Mouse (Mus musculus): Measurements from ENCODE around the gene Rpl27. TPM values are rescaled to one million over a fixed set of nuclear protein-coding genes. Genes with fewer than 3 reads are reported as not detected.
"Not testable (repeated sequence)": the region's sequence is repeated elsewhere in the genome, so short reads cannot be mapped to it uniquely, and the experiment has no call there.

Gene Rpl27
- total RNA-seq (2021) (10 to 100 TPM; 34.0 to 75.2 TPM), polyA plus RNA-seq (2012; rRNA removed) (133 and 183 TPM in 2 replicates)
- long read RNA-seq, transcript Rpl27-201 (5 exons, 614 nt), result major isoform, 78 of 99 reads
- long read RNA-seq, transcript Rpl27-202 (4 exons, 732 nt), result minor isoform, 14 of 99 reads
- long read RNA-seq, partial matches to known transcripts, result 4 of 99 reads
- long read RNA-seq, other reads (novel, unspliced or antisense), result 3 of 99 reads

DNA sequence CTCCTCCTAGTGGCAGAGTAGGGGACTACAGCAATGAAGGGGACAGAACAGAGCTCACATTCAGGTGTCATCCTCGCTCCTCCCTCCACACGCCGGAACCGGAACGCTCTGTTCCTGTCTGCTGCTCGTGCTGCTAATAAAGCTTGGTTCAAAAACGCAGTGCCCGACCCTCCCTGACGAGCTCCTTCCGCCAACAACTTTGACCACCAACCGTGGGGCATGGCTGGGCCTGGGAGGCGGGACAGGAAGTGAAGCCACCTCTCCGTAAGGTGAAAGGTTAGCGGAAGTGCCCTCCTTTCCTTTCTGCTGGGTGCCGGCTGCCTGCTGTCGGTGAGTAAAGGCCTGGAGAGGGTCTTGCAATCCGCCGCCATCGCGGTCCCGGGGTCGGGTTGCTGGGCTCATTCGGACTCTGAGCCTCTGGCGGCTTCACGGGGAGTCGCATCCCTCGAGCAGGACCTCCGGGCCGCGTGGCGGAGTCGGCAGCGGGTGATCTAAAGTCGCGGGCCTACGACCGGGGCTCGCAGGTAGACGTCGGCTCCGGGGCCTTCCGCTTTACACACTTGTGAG lies at the start of gene Rpl27:
TSS of gene Rpl27 (plus strand) at position 172 of the 567 bp plus-strand sequence.
- DNase-seq, result peak; percentile 98

DNA sequence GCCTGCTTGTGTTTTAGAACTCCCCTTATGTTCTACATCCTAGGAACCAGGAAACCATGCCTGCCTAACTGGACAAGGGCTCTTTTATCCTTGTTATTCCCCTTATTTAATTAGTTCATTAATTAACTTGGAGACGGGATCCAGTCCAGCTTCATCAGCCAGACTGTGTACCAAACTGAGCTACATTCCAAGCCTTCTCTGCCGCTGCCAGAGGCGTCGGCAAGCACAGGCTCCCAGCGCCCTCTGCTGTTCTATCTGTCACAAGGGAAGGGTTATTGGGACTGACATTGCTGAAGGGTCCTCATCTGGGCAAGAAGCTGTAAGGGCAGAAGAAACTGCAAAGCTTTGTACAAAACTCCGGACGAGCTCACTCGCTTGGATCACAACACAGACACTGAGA lies 47.0 kb upstream of the Rpl27 start:
- peak; percentile 75 for DNase-seq

DNA sequence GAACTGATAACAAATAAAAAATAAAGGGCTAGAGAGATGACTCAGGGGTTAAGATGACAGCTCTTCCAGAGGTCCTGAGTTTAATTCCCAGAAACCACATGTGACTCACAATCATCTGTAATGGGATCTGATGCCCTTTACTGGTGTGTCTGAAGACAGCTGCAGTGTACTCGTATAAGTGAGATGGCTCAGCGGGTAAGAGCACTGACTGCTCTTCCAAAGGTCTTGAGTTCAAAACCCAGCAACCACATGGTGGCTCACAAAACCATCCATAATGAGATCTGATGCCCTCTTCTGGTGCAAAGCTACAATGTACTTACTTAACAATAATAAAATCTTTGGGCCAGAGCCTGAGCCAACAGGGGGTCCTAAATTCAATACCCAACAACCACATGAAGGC lies 26.8 kb upstream of the Rpl27 start:
- DNase-seq, result peak; percentile 44

DNA sequence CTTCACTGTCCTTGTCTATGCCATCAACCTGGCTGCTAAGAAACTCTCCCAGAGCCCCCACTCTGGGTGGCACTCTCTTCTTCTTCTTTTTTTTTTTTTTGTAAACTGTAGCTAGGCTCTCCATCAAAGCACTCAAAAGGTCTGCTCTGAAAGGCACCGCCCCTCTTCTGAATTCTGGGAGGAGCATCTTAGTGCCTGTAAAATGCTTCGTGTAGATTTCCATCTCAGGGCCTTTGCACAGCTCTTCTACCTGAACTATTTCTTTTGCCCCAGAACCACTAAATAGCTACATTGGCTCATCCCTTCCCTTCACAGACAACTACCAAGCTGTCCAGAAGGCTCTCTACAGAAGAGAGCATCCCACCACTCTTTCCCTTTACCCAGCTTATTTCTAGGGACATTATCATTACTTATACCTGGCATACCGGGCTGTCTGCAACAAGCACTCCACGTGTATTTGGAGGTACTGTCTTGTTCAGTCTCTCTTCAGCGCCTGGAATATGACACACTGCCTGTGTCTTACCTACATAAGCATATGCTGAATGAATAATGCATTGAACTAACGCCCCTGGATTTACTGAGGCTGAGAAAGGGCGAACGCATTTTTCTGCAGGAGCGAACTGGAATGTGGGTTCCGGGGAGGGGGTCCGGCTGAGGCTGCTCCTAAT lies 25.5 kb upstream of the Rpl27 start:
- no peak for DNase-seq

DNA sequence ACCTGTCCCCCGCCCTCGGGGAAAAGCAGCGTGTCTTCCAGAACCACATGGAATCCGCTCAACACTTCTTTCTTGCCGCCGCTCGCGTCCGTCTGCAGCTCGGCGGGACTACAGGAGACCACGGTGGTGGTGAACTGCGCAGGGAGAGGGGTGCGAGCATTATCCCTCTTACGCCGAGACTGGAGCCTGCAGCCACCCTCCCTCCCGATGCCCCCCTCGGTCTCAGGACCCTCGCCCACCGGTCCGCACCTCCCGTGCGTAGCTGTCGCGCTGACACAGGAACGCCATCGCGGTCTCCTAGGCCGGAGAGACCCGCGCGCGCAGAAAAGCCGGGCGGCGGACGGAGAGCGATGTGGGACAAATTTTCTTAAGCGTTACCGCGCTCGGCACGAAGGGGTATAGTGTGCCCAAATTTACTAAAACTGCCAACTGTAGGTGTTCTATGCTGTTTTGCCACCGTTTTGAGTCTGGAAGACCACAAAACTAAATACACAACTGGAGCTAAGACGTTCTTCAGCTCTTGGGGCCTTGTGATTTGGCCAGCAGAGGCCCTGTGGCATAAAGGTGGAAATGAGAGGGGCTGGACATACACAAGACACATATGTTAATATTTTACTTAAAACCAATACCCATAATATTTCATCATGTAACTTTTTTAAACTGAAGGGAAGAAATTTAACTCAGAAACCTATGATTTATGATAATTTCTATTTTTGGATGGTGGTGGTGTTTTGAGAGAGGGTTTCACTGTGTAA lies 24.8 kb upstream of the Rpl27 start, which contains the start of gene Aarsd1:
TSS of gene Aarsd1 (minus strand) at position 515 of the 755 bp plus-strand sequence.
- DNase-seq, result peak; percentile 93

DNA sequence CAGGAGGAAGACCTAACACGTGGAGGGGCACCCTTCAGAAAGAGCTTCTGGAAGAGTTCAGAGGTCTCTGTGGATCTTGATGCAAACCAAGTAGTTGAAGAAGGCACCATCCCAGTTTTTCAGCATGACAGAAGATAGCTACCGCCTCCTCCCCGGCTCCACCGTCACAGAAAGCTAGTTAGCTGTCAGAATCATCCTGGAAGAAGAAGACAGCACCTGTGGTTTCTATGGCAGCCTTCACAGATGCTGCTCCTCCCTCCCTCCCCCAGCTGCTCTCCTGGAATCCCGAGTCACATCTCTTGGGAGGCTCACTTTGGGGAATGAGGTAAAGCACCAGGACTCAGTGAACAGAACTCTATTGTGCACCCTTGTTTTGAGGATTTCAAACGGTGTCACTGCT lies 23.1 kb upstream of the Rpl27 start:
- DNase-seq, result no peak

DNA sequence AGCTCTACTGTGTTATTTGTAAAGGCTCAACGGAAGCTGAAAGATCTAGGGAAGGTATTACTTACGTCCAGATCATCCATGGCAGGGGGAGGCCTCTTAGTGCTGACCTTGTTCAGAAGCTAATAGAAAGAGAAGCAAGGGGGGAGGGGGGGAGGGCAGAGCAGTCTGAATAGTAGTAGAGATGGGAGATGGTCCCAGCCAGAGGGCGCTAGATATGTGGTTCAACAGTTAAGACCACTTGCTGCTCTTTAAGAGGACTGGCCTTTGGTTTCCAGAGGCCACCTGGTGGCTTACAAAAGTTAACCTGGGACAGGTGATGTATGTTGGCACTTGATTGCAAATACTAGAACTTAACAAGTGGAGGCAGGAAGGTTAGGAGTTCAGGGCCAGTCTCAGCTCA lies 22.5 kb upstream of the Rpl27 start:
- no peak for DNase-seq

DNA sequence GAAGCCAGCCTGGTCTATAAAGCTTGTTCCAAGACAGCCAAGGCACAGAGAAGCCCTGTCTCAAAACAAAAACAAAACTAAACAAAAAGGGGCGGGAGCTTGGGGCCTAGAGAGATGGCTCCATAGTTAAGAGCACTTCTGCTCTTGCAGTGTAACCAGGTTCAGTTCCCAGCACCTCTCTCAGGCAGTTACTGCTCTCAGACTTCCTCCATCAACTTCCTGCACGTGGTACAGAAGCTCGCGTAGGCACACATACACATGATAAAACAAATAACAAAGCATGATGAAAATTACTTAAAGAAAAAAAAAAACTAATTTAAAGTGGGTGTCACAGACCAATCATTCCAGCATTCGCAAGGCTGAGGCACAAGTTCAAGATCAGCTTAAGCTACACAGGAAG lies 21.9 kb upstream of the Rpl27 start:
- DNase-seq, result no peak

DNA sequence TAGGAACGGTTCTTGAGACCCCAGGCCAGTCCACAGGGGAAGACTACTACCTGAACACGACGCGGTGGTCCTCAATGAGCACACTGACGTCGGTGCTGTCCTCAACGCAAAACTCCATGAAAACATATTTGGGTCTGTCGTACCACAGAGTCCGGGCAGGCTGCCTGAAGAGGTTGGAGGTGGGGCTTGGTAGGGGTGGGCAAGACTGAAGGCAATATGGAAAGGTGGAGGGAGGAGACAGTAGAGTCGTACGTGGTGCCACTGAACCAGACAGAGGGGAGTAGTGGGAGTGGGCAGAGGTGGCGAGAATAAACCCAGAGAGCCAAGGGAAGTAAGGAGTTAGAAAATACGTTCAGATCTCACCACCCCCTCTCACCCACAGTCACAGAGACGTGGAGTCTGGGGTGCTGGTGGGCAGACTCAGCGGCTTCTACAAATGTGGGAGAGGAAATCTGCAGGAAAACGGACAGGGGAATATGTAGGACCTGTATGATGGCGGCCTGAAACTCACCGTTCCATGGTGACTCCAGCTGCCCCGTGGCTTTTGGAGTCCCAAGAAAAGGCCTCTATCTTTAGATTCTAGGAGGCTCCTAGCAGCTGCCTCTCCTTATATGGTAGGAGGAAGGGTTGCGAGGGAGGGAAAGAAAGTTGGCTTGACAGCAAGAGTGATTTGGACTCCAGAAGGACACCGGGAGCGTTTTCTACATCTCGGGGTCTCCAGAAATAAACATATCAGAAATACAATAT lies 17.8 kb upstream of the Rpl27 start, which contains the start of gene Gm27029:
TSS of gene Gm27029 (minus strand) at position 692 of the 747 bp plus-strand sequence.
- DNase-seq, result no peak

DNA sequence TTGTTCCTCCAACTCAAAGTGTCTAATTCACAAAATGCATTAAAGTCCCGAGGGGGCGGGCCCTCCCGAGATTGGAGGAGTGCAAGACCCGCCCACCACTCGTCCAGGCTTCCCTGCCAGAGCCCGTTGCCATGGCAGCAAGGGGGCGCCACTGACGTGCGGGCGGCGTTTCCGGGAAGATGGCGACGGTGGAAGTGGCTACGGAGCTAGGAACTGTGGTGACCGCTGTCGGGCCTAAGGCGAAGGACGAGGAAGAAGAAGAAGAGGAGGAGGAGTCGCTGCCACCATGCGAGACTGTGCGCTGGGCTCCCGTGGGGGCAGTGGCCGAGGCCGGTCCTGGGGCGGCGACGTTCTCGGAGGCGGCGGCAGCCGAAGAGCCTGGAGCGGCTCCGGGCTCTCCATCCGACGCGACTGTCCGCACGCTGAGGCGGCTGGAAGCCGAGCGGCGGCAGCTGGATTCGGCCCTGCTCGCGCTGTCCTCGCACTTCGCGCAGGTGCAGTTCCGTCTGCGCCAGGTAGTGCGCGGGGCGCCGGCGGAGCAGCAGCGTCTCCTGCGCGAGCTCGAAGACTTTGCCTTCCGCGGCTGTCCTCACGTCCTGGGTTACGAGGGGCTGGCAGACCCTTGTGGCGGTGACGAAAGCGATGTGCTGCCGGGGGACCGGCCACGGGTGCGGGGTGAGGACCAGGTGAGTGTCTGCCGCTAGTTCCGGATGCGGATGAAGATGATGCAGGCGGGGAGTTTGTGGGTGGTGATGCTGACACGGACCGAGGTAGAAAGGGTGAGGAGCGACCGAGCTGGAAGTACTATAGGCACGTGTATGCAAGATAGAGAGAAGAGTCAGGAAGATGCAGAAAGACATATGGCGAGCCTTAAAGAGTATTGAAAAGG lies 16.9 kb upstream of the Rpl27 start, which contains the start of the genes Rundc1 and Ptges3l:
TSS of gene Rundc1 (plus strand) at position 161 of the 889 bp plus-strand sequence.
TSS of gene Ptges3l (minus strand) at position 409 of the 889 bp plus-strand sequence.
- peak; percentile 98 for DNase-seq

DNA sequence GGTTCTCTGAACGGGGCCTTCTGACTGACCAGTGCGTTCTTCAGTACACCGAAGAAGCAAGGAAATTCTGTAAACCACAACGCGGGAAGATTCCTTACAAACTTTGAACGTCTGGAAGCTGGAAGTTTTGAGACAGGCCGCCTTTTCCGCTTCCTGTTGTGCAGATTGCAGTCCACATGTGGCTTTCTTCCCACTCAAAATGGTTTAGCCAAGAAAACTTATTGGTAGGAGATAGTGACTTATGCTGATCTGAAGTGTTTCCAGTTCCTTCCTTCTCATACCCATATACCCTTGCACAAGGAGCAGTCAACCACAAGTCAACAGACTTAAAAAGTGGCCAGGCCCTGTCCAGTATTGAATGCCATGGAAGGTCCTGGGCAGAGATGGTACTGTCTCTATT lies 15.9 kb upstream of the Rpl27 start:
- DNase-seq, result no peak

DNA sequence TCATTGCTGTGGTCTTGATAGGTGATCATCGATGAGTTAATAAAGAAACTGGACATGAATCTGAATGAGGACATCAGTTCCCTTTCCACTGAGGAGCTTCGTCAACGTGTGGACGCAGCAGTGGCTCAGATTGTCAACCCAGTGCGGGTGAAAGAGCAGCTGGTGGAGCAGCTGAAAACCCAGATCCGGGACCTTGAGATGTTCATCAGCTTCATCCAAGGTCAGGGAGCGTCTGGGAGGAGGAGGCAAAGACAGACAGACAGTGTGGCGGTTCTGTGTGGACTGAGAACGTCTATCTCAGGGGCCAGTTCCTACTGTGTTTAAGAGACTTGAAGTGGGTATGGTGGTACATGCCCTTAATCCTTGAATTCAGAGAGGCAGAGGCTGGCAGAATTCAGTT lies 10.8 kb upstream of the Rpl27 start:
- peak; percentile 57 for DNase-seq

DNA sequence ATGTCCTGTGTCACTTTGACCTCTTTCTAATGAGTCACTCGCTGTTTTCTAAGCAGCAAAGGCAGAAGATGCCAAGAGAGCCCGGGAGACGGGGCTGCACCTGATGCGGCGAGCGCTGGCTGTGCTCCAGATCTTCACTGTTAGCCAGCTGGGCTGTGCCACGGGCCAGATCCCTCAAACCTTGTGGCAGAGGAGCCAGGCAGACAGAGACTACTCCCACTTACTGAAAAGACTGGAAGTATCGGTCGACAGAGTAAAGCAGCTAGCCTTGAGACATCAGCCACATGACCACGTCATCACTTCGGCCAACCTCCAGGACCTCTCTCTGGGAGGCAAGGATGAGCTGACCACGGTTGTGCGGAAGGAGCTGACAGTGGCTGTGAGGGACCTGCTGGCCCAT lies 8.7 kb upstream of the Rpl27 start:
- DNase-seq, result peak; percentile 62

DNA sequence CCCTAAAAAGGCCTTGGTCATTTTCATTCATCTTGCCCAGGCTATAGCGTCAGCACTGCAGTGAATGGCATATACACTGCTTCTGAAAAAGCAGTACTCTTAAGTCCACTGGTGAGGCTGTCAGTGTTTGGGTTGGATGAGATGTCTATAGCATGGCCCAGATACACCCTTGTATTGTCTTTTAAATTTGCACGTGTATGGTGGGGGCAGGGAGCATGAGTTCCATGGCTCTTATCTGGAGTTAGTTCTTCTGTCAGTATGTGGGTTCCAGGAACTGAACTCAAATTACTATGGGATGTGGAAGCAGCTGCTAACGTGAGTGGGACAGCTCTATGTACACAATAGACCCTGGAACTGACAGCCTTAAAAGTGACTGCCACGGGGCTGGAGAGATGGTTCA lies 6.3 kb upstream of the Rpl27 start:
- DNase-seq, result no peak

DNA sequence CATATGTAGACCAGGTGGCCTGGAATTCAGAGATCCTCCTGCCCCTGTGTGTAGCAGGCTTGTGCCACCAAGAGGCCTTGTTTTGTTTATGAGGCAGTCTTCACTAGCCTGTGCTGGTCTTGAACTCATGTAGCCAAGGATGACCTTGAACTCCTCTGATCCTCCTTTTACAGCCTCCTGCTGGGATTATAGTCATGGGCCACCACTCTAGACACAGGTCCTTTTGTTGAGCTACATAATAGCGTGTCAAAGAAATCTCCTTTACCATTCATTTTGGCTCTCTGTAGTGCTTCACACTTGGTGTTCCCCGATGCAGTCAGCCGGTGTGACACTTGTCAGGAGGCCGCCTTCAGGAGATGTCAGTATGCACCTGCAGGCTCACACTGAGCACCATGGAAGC lies 5.2 kb upstream of the Rpl27 start:
- no peak for DNase-seq

DNA sequence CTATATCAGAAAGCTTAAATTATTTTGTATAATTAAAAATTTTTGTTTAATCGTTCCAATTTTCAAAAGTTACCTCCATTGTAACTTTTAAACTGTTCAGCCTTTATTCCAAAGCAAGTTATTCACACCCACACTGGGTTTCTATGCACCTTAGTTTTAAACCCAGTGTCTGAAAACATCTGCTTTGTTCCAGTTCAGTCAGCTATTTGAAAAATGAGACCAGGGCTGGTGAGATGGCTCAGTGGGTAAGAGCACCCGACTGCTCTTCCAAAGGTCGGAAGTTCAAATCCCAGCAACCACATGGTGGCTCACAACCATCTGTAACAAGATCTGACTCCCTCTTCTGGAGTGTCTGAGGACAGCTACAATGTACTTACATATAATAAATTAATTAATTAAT lies 4.1 kb upstream of the Rpl27 start:
- not testable (repeated sequence) for DNase-seq

DNA sequence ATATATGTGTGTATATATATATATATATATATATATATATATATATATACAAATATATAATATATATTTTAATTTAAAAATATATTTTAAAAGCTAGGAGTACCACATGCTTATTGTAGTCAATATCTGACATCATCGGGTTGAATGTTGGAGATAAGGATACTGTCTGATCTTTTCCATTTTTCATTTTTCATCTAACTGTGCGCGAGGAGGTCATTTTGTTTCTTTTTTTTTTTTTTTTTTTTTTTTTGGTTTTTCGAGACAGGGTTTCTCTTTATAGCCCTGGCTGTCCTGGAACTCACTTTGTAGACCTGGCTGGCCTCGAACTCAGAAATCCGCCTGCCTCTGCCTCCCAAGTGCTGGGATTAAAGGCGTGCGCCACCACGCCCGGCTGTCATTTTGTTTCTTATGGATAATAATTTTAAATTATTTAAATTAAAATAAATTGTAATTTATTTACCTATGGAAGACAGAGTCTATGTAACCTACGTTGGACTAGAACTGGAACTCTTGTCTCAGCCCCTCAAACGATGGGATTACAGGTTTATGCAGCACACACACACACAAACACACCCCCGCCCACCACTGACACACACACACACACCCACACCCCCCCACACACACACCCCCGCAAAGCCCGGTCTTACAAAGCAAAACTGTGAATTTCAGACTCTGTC lies 510 bp upstream of the Rpl27 start:
- DNase-seq, result not testable (repeated sequence)

DNA sequence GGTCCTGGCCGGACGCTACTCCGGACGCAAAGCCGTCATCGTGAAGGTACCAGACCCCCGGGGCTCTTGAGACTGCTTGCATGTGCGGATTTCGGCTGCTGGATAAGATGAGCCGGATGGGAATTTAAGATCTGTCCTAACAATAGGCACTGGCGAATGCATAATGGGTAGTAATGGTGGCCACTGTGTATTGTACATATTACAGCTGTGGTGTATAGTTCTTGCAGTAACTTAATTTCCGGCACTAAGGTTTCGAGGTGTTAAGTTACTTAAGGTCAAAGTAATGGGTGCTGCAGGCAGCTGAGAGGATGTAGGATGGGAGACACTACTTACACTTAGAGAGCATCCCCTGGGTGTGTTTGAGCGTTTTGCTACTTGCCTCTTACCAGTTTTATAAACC lies 662 bp downstream of the Rpl27 start:
- no peak for DNase-seq

DNA sequence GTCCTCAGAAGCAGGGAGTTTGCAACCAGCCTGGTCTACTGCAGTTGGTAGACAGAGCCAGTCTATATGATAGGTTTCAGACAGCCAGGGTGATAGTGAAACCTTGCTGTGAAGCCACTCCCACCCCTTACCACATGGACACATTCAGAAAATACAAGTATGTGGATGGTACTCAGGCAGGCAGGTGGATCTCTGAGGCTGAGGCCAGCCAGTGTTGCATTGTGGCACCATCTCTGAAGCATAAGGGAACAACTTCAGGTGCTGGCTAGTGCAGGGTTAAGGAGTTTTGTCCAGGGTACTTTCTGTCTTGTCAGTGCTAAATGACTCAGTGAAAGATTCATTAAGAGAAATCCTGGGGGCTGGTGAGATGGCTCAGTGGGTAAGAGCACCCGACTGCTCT lies 4.2 kb downstream of the Rpl27 start:
- no peak for DNase-seq

DNA sequence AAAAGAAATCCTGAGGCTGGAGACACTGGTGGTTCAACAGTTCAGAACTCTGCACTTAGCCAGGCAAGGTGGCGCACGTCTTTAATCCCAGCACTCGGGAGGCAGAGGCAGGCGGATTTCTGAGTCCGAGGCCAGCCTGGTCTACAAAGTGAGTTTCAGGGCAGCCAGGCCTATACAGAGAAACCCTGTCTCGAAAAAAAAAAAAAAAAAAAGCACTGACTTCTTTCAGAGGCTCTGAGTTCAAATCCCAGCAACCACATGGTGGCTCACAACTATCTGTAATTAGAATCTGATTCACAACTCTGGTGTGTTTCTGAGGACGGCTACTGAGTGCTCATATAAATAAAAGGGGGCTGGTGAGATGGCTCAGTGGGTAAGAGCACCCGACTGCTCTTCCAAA lies 4.8 kb downstream of the Rpl27 start:
- not testable (repeated sequence) for DNase-seq

Measured in adrenal gland, adult 2 months (tissue).